Mouse (Mus musculus) heart, adult 9 months (tissue): Measurements from ENCODE around the gene Wbp2nl.
A peak's percentile ranks its signal among the peaks of the same experiment; 100 is the strongest.

Experiments
- DNase-seq, 2 experiments: peaks; one replicate each; pipeline ENCODE4 v3.0.0; 2022; ENCODE audit warnings: low spot score in 2 of 2

Gene Wbp2nl

DNA sequence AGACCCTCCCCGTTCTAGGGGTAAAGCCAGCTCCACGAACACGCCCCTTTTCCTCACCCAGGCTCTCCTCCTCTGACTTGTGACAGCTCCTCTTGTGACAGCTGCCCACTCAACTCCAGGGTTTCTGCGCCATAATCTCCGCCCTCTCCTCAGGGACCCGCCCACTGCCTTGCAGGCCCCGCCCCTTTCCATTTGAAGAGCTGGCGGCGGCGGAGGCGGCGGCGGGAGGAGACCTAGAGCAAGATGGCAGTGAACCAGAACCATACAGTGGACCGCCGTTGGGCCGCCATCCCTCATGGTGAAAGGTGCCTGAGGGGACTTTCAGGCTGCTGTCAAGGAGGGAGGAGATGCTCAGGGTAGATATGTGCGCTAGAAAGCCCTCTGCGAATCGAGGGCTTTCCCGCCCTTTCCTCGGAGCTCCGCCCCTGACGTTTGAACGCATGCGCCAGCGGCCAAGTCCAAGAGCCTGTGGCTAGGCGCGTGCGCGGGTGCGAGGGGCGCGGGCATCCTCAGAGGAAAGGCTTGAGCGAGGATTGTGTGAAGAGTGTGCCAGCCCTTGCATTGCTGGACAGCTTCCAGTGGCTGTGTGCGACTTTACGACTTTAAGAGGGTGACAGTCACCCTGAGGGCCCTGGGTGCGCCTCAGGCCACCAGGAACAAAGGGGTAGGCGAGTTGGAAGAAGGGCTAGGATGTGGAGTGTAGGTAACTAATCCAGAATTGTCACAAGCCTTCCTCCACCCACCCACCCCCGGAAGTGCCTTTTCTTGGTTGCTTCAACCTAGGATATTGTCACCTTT lies at the start of gene Wbp2nl:
Gene Wbp2nl (plus strand): TSS at position 191 of the 798 bp plus-strand sequence.
- no peak for DNase-seq

DNA sequence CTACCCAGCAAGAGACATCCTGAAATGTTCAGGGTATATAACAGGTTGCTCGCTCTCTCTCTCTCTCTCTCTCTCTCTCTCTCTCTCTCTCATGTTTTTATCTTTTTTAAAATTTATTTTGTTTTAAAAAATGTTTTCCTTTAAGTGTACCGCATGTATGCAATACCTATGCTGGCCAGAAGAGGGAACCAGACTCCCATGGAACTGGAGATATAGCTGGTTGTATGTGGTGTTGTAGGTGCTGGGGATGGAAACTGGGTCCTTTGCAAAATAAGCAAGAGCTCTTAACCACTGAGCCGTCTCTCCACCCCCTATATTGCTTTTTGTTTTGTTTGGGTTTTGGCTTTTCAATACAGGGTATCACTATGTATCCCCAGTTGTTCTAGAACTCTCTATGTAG lies 47.2 kb upstream of the Wbp2nl start:
- no peak for DNase-seq

DNA sequence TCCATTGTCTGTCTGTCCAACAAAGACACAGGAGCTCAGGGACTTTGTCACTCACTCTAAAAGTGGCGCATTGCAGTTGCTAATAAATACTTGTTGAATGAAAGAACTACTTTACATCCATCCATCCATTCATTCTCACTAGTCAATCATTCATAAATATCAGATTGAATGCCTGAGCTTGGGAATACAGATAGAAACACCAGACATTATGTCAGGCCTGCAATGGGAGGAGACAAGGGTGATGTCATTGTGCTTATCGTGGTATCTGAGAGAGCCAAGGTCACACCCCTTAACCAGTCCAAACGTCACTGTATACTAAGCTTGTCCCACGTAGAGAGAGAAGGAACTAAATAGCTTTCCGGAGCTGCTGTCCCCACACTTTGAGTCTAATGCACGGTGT lies 46.7 kb upstream of the Wbp2nl start, which contains the start of gene 1500009C09Rik:
Gene 1500009C09Rik (plus strand): TSS at position 301 of the 400 bp plus-strand sequence.
- DNase-seq: no peak

GRCm38 (mm10) chr15:82255248-82255647 lies 43.5 kb upstream of the Wbp2nl start:
- no peak for DNase-seq

GRCm38 (mm10) chr15:82255944-82256383 lies 42.8 kb upstream of the Wbp2nl start:
- DNase-seq: no peak

GRCm38 (mm10) chr15:82259510-82259909 lies 39.2 kb upstream of the Wbp2nl start:
- DNase-seq: no peak

DNA sequence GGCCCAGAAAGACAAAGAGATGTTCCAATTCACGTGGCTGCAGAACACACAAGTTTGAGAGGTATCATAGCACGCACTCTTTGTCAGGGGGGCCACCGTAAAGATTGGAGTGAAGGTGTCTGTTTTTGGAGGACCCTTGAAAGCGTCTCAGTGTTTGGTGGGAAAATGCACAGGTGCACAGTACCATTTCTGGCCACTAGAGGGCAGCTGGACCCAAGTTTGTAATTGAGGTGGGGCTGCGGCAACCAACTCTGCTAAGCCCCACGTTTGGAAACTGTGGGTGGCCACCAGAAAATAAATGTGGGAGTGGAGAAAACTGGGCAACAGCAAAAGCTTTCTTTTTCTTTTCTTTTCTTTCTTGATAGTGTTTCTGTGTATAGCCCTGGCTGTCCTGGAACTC lies 32.4 kb upstream of the Wbp2nl start:
- peak in 1 of 2 experiments; percentile 41 for DNase-seq

DNA sequence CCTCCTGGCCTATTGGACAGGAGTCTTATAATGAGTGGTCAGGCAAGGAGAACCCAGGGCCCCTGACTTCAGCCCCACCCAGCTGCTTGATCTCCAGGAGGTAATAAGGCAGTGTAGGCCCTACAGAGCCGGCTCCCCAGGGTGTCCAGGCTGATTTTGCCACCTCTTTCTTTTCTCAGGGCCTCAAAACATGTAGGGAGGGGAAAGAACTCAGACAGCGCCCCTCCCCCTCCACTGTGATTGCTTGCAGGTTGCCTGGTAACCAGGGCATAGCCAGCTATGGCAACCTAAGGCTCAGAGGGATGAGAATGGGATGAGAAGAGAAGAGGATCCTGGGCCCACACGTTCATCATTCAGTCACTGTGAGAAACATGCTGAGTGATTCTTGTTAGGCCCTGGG lies 30.6 kb upstream of the Wbp2nl start:
- no peak for DNase-seq

- no peak for DNase-seq
Observed at GRCm38 (mm10) chr15:82268783-82269182, 30.0 kb upstream of the Wbp2nl start.

GRCm38 (mm10) chr15:82271201-82271600 lies 27.6 kb upstream of the Wbp2nl start:
- no peak for DNase-seq

GRCm38 (mm10) chr15:82272295-82272694 lies 26.5 kb upstream of the Wbp2nl start:
- DNase-seq: no peak

DNA sequence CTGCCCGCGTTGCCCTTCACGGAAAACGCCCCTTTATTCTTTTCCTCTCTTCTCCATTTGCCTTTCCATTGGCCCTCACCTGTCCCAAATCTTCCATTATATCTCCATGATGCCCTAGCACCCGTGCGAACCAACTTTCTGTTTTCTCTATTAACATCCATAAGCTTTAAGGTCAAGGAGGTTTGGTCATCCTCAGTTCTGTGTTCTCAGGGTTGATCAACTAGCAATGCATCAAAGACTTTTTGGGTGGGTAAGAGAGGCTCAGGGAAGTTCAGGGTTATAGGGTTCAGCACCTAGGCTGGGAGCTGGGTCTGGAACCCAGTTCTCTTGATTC lies 24.2 kb upstream of the Wbp2nl start, which contains the start of gene Sept3:
Gene Sept3 (plus strand): TSS at position 301 of the 334 bp plus-strand sequence.
- no peak for DNase-seq

DNA sequence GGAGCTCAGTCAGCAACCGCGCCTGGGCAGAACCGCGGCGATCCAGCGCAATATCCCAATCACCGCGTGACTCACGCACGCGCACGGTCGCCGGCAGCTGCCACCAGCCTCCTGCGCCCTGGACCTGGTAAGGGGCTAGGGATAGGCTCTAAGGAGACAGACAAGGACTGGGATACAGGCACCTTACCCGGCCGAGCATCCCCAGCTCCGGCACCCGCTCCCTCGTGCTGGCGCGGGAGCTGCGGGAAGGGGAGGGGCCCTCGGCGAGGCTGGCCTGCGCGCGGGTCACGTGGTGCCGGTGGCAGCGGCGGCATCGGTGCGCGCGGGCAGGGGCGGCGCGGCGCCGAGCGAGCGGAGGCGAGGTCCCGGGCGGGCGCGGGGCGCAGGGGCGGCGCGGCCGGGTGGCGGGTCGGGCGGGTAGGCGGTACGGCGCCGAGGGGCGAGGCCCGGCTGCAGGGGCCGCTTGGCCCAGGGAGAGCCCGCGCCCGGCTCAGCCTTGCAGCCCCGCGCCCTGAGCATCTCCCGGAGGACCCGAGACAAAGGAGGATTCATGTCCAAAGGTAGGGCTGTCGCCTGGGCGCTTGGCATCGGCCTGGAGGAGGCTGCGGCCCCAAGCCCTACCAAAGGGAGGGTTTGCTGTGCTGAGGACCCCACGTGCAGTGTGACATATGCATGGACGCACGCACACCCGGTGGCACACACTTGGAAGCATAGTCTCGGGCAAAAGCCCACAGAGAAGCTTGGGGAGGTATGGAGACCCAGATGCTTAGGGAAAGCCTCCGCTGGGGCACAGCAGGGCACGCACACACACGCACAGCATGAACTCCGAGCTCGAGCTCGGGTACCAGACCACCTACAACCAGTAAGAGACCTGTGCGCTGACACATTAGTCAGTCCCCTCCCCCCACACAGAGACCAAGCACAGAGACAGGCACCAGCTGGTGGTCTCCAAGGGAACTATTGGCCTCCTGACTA lies 23.5 kb upstream of the Wbp2nl start:
- no peak for DNase-seq

GRCm38 (mm10) chr15:82277591-82277990 lies 21.2 kb upstream of the Wbp2nl start:
- no peak for DNase-seq

GRCm38 (mm10) chr15:82280638-82281037 lies 18.1 kb upstream of the Wbp2nl start:
- no peak for DNase-seq

GRCm38 (mm10) chr15:82286157-82286556 lies 12.6 kb upstream of the Wbp2nl start:
- no peak for DNase-seq

- DNase-seq: no peak
Observed at GRCm38 (mm10) chr15:82290252-82290651, 8.5 kb upstream of the Wbp2nl start.

GRCm38 (mm10) chr15:82292851-82293250 lies 5.9 kb upstream of the Wbp2nl start:
- no peak for DNase-seq

DNA sequence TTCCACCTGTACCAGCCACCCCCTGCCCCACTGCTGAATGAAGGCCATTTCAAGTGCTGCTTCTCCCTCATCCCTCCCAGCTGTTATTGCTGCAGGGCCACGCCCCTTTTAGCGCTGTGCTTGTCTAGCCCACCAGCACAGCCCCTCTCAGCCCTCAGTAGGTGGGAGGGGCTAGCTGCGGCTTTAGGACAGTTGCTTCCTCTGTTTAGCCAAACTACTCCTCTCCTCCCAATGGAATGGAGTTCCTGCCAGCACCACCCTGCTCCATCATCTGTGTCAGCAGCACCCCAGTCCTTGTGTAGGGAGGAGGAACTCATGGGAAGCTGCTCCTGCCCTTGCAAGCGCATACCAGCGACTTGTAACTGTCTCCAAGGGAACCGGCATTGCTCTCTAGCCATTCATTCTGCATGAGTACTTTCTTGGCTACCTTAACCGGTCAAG lies 5.5 kb upstream of the Wbp2nl start:
- no peak for DNase-seq

DNA sequence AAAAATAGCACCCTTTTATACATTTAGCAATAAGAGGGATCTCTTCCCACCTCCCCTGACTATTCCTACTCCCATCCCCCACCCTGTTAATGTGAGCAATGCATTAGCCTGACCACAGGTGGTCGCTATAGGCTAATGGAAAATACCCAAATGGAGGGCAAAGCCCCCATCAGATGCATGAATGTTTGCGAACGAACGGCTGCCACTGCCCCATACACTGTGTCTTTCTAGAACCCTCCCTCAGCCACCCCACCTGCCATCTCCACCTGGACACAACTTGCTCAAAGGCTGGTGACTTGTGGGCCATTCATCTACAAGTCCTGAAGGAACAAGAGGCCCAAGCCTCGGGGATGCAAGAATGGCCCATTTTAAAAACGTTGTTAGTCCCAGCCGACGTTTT lies 4.7 kb upstream of the Wbp2nl start:
- DNase-seq: peak in 1 of 2 experiments; percentile 4

DNA sequence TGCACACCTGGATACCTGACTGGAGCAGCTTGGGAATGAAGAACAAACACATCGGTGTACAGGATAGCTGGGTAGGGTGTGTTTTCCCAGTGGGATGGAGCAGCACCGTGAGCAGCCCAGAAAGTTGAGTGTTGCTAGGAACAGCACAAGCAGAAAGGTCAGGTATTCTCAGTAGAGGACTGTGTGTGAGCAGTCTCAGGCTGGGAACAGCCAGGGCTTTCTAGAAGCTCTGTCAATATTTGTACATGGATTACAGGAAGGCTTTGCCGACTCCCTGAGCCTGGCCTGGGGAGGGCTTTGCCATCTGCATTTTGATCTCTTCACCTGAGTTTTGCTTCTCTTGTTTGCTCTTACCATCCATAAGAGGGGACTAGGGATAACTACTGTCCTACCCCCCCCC lies 8.4 kb downstream of the Wbp2nl start:
- no peak for DNase-seq

DNA sequence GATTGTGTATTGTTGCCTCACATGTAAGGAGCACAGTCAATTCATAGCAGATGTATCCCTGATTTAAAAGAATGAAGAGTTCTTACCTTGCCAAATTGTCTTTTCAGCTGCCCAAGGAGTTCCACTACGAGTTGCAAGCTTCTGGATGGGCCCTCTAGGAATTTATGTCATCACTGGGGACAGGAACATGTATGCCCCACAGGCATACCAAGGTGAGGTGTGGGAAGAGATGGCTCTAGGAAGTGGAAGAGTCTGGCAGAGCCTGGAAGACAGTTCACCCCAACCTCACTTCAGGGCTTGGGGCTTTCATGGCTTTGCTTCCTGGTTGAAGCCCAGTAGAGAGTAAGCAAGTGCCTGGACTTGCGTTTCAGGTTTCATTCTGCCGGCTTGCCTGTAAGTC lies 9.7 kb downstream of the Wbp2nl start:
- DNase-seq: no peak
